Mouse (Mus musculus) megakaryocyte, adult 5-6 weeks (primary cell): ENCODE measurements around the gene Faah. TPM values are rescaled to one million over a fixed set of nuclear protein-coding genes. Genes with fewer than 3 reads are reported as not detected.

Experiments
- ATAC-seq: 2 replicates; pipeline ENCODE4 v1.8.0; 2016; ENCODE audit warnings: mild to moderate bottlenecking, inconsistent platforms; ENCODE audit not compliant: poor library complexity, severe bottlenecking
- total RNA-seq, 2 experiments: library from RNA; stranded (forward) in 1 of 2; stranded (reverse) in 1 of 2; fragments of 153-499, 151-499 nt in 1 of 2; fragments of 221-1000, 200-1000 nt in 1 of 2; gene quantifications; 2 replicates each; pipeline versions ENCODE4 v1.2.3 to v1.2.4; 2015 to 2017

The Faah gene
- total RNA-seq, 2 experiments from 2014 or later, result 0.71 to 1.3 TPM

DNA sequence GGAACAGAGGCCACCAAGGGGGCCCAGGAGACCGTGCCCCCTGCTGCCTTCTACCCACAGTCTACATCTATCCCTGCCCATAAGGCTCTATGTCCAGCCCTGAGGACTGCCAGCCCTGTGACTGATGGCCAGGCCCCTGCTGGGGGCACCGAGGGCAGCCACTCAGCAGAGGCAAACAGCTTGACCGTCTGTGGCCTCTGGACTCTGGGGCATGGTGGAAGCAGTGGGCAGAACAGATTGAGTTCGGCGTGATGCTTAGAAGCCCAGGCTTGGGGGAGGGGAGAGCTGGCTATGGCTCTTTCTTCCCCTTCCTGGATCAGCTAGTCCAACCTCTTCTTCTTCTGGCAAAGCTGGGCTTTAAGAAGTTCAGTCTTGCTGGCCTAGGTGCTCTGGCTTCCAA lies 64.2 kb downstream of the Faah start:
- no peak for ATAC-seq

DNA sequence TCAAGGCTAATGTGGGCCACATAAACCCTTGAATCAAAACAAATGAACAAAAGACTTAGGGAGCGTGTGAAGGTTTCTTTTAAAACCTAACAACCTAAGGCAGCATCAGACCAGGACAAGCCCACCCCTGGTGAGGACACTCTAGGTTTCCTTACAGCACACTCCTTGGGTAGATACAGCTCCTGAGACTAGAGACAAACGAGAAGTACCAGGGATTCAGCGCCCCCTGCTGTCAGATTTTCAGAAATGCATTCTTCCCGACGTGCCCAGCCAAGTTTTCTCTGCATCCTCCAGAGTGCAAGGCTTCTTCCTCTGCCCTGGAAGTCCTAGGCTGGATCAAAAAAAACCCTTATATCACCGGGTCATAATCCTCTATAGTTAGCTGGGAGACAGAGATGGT lies 65.0 kb downstream of the Faah start:
- peak; percentile 77 for ATAC-seq

DNA sequence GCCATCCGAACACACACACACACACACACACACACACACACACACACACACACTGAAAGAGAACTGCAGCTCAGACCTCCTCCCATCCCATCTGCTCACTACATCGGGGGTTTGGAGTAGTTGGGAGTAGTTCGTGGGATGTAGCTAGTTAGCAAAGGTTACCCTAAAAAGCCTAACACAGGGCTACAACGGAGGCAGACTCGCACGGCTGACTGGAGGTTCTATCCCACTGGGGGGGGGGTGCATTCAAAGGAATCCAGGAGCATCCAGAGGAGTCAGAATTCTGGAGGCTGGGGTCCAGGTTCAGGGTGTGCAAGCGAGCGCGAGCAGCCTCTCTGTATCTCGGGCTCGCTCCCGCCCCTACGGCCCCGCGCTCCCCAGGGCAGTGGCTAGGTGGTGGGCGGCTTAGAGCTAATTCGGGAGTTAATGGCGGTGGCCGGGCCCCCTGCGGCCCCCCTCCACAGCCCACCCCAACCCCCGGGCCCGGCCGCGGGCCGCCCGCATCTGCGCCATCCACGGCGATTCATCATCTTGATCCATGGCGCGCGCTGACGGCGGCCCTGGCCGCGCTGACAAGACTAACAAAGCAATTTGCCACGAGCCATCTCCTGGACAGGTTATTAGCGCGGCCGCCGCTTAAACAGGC lies 73.9 kb downstream of the Faah start:
- ATAC-seq, result no peak

DNA sequence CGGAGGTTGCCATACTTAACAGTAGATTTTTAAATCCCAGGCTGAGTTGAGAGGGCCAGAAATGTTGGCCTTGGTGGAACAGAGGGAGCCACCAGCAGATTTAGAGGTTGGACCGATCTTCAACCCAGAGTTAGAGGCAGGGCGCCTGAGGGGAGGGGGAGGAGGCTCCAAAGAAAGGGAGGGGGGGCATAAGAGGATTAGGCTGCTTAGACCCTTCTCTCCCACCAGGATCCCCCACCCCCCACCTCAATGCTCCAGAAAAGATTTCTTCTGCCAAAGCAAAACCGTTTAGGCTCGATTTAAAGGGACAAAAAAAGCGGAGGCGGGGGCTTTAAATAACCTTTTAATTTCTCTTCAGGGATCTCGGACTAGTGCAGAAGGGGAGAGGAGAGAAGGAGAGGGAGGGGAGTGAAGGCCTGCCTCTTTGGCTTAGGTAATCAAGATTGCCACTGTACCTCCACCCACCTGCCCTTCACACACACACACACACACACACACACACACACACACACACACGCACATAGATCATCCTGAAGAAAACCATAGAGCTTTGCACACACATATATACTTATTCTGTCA lies 76.4 kb downstream of the Faah start:
- no peak for ATAC-seq

DNA sequence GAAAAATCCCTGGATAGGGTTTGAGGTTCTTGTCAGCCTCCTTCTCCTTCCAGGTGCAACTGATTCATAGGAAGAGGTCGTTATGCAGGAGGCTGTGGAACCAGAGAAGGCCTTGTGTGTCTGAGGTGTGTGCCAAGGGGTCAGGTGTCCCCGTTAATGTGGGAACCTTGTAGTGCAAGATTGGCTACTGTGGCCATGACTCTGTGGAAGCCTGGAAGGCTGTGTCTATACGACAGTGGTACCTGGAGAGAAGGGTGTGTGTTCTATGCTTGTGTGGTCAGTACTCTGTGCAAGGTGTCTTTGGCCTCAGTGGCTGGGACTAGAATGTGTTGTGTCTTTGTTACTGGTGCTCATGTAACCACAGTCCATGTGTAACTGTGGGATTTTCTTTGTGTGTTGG lies 77.0 kb downstream of the Faah start:
- no peak for ATAC-seq

DNA sequence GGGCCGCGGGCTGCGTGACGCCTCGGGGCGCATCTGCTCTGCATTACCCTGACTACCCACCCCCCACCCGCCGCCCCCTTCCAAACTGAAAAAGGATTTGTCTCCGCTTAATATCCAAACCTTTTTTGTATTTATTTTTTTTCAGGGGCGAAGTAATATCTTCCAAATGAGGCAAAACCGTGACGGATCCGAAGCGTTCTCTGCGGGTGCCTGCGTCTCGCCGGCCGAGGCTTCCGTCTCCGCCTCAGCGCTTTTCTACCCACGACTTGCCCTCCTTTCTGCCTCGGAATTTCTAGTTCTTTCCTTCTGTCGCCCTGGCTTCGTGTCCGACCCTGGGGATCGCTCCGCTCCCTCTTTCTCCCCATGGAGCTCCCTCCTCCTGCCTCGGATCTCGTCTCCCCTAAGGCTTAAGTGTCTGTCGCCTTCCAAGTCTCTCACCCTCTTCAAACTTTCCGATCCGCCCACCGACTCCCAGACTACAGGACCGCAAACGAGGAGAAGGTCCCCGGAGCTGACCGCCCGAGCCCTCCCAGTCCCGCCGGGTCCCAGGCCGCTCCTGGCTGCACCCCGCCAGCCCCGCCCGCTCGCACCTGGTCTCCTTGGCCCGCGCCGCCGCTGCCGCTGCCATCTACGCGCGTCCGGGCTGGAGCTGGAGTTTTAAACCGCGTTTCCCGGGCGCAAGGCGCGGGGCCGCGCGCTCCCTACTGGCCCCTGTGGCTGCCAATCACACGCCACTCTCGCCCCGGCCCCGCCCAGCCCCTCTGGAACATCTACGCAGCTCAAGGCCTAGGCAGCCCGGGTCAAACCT lies 78.2 kb downstream of the Faah start, which contains the start of gene Dmbx1:
Gene Dmbx1 (minus strand): TSS at position 632 of the 808 bp plus-strand sequence.
- no peak for ATAC-seq

DNA sequence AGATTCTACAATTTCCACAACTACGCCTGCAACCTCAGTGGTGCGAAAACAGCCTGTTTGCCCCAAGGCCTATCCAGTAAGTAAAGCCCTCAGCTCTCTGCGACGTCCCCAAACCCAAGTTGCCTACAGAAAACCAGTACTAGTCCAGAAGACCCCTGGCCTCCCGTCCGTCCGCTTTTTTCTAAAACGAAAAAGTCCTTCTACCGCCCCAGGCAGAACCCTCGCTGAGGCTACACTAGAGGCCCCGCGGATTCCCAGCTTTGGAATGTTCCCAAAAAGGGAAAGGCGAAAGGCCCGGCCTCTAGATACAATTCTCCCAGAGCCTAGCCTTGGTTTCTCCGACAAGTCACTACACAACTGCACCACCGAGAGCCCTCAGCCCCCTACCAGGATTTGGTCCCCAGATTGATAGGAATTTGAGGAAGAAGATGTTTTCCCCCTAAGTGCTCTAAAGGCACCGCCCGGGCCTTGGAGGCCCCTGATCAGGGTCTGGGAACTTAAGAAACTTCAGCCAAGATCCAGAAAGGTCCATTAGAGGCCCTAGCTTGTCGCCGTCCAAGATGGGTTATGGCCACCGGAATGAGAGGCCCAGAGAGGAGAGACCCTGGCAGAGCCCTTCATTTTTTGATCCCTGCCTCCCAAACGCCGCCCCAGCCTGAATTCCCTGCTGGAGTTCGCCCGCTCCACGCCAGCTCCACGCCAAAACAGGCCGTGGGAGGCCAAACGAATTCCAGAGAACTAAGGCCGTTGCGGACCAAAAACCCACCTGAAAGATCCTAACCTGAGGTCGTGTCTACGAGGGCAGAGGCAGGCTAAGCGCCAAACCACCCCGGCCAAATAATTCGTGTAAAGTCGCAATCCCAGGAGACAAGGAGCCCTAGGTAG lies 79.2 kb downstream of the Faah start:
- no peak for ATAC-seq

DNA sequence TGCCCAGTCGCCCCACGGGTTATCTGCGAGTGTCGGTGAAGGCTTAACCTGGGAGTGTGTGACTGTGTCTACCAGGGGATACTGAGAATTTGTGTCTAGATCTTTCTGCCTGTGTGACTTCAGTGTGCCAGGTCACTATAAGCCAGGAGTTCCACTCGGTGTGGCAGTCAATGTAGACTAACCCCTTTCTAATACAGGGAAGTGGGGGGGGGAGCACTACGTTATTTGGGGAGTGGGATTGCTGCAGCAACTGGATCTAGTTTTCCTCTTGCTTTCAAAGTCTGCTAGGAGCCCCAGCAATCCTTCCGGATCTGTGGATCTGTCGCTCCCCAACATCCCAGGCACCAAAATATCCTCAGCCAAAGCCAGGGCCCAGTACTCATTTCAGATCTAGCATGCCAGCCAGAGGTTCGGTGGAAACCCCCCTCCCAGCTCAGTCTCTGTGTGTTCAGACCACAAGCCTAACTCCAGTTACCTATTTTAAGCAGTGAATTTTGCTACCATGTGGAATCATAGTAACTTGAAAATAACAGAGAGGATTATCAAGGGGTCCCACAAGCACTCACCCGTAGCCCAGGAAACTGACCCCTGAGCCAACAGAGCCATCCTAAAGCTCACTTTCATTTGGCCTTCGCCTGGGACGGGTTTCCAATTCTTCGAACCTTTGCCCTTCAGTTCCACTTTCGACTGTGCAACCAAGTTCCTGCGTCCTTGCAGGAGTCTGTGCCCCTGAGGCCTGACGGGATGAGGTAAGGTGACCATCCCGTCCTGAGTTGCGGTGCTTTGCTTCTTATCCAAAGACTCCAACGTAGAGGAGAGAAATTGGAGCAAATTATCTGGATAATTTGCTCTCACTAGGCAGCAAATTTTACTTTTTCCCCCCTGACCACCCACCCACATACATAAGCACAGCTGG lies 80.4 kb downstream of the Faah start:
- no peak for ATAC-seq

DNA sequence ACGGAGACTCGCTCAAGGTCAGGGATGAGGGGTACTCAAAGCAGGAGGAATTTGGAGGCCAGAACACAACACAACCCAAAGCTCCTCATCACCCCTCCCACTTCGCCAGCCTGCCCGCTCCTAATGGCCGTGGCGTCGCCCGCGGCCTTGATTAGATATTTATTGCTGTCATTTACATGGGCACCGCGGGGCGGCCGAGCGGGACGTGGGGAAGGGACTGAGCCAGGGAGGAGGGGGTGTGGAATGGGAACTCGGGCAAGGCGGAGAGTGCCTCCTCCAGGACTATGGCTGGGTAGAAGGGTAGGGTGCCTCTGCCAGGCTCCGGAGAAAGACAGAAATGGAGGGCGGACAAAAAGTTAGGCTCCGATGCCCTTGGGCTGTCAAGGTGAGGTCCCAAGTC lies 81.1 kb downstream of the Faah start:
- no peak for ATAC-seq

DNA sequence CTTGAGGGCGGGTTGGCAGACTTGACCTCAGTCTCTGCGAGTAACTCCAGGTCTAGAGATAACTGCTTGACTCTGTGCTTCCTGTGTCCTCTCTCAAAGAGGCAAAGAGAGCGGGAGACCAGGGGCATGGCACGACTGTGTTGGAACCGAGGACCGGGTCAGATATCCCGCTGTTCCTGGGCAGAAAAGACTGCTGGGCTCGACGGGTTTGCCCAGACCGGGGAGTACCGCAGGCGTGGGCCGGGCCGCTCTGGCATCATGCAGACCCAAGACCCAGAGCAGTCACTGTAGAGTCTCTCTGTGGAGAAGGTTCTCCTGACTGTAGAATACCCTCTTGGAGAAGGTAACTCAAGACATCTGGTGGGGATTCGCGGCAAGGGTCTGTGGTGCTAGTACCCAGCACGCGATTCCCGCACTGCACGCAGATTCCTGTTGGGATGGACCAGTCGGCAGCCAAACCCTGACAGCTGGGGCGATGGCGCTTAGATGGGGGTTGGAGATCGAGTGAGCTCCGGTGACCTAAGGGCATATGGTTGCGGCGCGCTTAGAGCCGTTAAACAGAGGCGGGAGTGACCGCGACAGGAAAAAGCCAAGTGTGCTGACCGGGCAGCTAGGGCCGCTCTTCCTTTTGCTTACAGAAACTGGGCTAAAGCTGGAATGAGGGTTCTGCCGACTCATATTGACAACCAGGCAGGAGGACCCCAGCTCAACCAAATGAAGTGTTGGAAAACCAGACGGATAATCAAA lies 81.7 kb downstream of the Faah start:
- ATAC-seq, result no peak; the same call in 1 of the 2 replicates

DNA sequence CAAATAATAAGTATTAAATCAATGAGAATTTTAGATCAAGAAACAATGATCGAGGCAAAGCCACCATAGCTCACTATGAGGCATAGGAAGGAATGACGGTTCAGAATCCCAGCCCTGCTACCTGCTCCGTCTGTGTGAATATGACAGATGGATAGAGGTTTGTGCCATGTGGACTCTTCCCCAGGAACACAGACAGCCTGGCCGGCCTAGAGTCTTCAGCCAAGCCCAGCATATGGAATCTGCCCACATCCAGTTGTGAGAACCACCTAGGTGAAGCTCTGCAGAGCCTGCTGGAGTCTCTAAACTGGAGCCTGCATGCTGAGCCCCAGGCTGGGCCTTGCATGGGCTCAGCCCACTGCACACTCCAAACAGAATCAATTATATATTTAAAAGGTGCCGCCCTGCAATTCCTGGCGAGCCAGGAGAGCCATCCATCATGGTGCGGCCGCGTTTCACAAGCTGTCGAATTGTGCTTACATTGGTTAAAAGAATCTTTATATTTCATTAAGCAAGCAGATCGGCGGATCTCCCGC lies 86.1 kb downstream of the Faah start:
- ATAC-seq, result no peak

DNA sequence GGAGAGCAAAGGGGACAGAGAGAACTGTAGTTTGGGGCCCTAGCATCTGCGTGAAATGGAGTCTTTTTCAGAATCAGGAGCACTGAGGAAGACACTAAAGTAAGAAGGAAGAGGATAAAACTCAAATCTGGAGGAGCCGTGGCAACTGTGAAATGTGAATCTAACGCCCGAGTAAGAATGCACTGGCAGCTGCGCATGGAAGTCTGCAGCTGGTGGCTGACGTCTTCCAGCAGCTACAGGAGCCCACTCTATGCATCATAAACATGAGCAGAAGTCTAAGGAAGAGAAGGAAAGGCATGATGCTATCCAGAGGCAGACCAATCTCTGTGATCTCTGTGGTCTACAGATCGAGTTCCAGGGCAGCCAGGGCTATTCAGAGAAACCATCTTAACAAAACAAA lies 90.1 kb downstream of the Faah start:
- ATAC-seq, result no peak

DNA sequence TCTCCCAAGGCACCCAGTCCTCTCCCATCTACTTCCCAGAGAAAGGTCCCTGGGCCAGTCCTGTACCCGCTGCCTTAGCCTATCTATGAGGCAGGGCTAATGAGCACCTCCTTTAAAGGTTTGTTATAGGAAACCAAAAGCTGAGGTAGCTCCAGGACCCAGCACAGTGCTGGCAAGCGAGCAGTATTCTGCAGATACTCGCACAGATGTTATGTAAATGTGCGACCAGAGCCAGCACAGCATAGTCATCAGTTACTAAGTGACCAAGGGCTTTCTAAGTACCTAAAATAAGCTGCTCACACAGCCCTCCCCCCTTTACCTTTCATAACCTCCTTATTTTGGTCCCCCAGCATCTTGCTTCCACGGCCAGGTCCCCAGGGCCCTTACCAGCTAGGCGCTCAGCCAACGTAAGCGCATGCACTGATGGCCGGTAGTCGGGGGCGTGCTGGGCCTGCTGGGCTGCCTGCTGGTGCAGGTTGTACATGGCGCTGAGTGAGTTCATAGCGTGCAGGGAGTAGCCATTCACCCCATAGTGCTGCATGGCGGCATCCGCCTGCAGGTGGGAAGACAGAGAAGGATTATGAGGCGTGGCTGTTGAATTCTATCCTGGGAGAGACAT lies 94.4 kb downstream of the Faah start:
- no peak for ATAC-seq

DNA sequence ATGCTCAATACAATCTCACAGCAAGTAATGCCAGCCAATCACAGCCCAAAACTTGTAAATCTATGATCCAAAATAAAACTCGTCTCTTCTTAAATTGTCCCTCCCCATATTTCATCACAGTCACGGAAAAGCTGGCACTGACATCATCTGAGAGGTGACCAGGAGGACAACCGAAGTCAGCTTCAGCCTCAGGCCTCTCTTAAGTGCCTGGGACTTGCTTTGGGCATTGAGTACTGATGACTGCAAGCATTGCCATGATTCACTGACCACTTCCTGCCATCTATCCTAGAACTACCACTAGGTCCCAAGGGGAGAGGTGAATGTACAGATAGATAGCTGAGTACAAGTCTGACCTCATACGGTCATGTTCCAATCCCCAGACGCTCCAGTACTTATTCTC lies 95.0 kb downstream of the Faah start:
- ATAC-seq, result no peak

DNA sequence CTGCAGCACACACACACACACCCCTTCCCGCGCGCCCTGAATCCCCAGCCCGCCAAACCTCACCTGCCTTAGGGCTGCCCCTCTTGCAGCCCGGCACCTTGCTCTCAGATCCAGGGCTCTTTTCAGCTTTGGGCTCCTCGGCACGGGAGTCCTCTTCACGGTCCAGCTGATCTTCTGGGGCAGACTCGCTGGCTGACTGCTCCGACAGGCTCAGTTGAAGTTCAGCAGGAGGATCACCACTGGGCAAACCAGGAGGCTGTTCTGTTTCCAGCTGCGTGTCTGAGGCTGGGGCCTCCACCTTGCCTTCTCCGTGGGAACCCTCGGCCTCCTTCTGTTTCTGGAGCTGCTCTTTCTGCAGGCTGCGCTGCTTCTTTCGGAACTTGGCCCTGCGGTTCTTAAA lies 97.8 kb downstream of the Faah start:
- no peak for ATAC-seq
